Mouse (Mus musculus) limb, embryonic 11.5 days (tissue): ENCODE results near the gene Mdk. TPM values are rescaled to one million over a fixed set of nuclear protein-coding genes. Genes with fewer than 3 reads are reported as not detected.

Experiments used
- ATAC-seq: fragments of 200-750 bp; cut with Nextera tagmentation; 2 replicates; pipeline ENCODE4 v1.8.0; 2017; ENCODE audit warnings: low read depth; ENCODE audit not compliant: insufficient number of reproducible peaks, low FRiP score, low TSS enrichment
- DNase-seq: peaks from one replicate; pipeline ENCODE4 v3.0.0-alpha.2; 2015; ENCODE audit warnings: low spot score
- H3K27ac ChIP-seq: fragments of 300-500 bp; sonication (generic); replicated peaks from 2 replicates; pipeline ENCODE4 v1.5.1; 2014; ENCODE audit warnings: low read depth, mild to moderate bottlenecking, low read length
- H3K27me3 ChIP-seq: fragments of 300-500 bp; sonication (generic); 2 replicates; pipeline ENCODE4 v1.6.1; 2014; ENCODE audit warnings: mild to moderate bottlenecking, low read length, mixed read lengths; ENCODE audit not compliant: control insufficient read depth, insufficient read depth
- H3K36me3 ChIP-seq: fragments of 300-500 bp; sonication (generic); 2 replicates; pipeline ENCODE4 v1.6.1; 2014; ENCODE audit warnings: mild to moderate bottlenecking, low read length, moderate library complexity, mixed read lengths; ENCODE audit not compliant: control insufficient read depth, insufficient read depth
- H3K4me1 ChIP-seq: fragments of 300-500 bp; sonication (generic); 2 replicates; pipeline ENCODE4 v1.6.1; 2014; ENCODE audit warnings: low read length, mixed read lengths; ENCODE audit not compliant: control insufficient read depth, insufficient read depth
- H3K4me2 ChIP-seq: fragments of 300-500 bp; sonication (generic); 2 replicates; pipeline ENCODE4 v1.6.1; 2014; ENCODE audit warnings: low read depth, mild to moderate bottlenecking, moderate library complexity; ENCODE audit not compliant: severe bottlenecking
- H3K4me3 ChIP-seq: fragments of 300-500 bp; sonication (generic); 2 replicates; pipeline ENCODE4 v1.5.1; 2014; ENCODE audit warnings: low read depth, low read length
- H3K9ac ChIP-seq: fragments of 300-500 bp; sonication (generic); 2 replicates; pipeline ENCODE4 v1.6.1; 2014; ENCODE audit warnings: mild to moderate bottlenecking, low read length
- H3K9me3 ChIP-seq: fragments of 300-500 bp; sonication (generic); 2 replicates; pipeline ENCODE4 v1.6.1; 2016; ENCODE audit warnings: low read length; ENCODE audit not compliant: control insufficient read depth
- WGBS: fragments of 180-500 bp; shearing (Covaris S2); extraction: QIAGEN DNeasy Blood & Tissue Kit; methylation state at CpG from one replicate; pipeline ENCODE4 v1.1.7; 2014; 5-methylcytosine and 5-hydroxymethylcytosine counted together
- polyA plus RNA-seq: library from polyadenylated mRNA; unstranded; fragments of >200 nt; fragmentation: Nextera tagmentation; extraction: Ambion mirVana; gene quantifications from 2 replicates; pipeline ENCODE4 v1.2.1, GENCODE M21; 2014

Mdk gene
- polyA plus RNA-seq, 1 experiment from 2014 or later, result 2,452 TPM

DNA sequence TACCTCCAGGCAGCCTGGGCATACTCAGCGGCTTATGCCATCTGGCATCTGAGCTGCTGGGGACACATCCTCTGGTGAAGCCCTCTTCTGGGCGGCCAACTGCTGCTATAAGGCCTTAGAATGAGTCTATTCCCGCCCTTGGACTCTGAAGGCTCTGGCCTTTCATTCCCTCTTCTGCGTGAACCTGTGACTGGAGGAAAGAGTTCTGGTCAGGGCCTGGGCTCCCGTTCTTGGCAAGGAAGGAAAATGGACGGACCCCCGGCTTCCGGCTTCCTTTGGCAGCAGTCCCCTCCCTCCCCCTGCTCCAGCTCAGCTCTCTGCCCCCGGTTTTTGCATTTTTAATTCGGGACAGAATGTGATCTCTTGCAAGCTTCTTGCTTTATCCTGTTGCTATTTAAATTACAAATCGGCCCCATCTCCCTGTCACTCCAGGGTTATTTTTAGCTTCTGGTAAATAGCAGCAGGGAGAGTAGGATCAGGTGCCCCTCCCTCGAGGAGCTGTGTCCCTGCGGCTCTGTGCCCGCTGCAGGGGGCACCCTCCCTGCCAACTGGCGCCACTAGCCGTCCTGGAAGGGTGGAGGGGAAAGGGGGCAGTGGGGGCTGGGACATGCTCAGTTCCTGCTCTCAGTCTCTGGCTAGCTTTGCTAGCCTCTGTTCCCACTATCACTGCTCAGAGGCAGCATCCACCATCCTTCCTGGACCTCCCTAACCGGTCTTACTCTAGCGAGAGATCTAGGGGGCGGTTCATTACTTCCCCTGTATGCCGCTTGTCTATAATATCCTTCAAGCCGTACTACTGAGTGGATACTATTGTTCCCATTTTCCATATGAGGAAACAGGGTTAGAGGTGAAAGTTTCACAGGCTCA lies 39.4 kb upstream of the Mdk start:
- 24% methylated on average over 21 of the region's 21 CpGs for WGBS
- Histone ChIP-seq H3K4me1 (peaks cover 10% of the 10 kb centered on the region), H3K36me3 (no peaks in the 10 kb centered on the region), H3K4me2 (no peak overlapping the region), H3K9me3 (no peaks in the 10 kb centered on the region), H3K27ac (no peak overlapping the region; the same call in 1 of the 2 replicates), H3K9ac (0 out of 2 replicates have a peak overlapping the region, but pooled peaks have one; percentile 17), H3K27me3 (peaks cover 21% of the 10 kb centered on the region), H3K4me3 (no peak overlapping the region)
- ATAC-seq (no peak), DNase-seq (no peak)

DNA sequence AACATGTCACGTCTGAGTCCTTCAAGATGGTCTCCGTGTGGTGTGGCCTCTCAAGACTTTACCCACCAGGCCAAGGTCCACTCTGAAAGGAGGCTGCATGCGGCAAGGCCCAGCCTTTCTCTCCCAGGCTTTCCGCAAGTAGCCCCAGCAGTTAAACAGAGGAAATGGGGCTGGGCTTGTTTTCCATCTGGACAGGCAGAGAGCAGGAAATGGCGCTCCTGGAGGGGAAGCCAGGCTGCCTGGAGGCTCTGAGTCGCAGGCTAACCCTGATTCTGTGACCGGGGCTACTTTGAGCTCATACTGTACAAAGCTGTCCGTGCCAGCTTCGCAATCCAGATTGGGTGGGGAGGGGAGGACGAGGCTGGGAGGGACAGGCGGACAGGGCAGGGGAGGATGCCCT lies 35.9 kb upstream of the Mdk start:
- Histone ChIP-seq H3K4me1 (peaks cover 12% of the 10 kb centered on the region), H3K27me3 (no peaks in the 10 kb centered on the region), H3K4me2 (no peak overlapping the region), H3K9me3 (no peaks in the 10 kb centered on the region), H3K9ac (no peak overlapping the region; the same call in 1 of the 2 replicates), H3K4me3 (no peak overlapping the region), H3K36me3 (no peaks in the 10 kb centered on the region), H3K27ac (peak overlapping the region; percentile 61)
- ATAC-seq (no peak), DNase-seq (peak; percentile 58)
- 48% methylated on average over 11 of the region's 11 CpGs for WGBS

DNA sequence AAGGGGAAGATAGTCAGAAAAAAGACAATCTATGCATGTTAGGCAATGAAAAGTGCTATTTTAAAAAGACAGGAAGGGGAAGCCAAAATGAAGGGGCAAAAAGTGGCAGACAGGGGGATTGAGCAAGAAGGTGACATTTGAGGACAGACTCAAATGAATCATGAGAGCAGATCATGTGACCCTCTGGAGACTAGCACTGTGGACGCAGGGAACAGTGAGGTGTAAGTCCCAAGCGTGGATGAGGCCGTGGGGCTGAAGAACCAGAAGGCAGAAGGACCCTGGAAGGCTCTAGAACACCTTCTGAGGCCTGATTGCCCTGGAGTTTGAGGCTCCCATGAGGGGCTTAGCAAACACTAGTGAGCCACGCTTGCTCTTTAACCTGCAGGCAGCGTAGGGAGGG lies 34.3 kb upstream of the Mdk start:
- Histone ChIP-seq H3K9me3 (no peaks in the 10 kb centered on the region), H3K4me1 (peaks cover 21% of the 10 kb centered on the region), H3K9ac (peak overlapping the region; percentile 0; the same call in 1 of the 2 replicates), H3K36me3 (no peaks in the 10 kb centered on the region), H3K27me3 (no peaks in the 10 kb centered on the region), H3K4me2 (no peak overlapping the region), H3K4me3 (no peak overlapping the region), H3K27ac (no peak overlapping the region)
- no peak for ATAC-seq
- 88% methylated on average over 5 of the region's 5 CpGs for WGBS
- no peak for DNase-seq

DNA sequence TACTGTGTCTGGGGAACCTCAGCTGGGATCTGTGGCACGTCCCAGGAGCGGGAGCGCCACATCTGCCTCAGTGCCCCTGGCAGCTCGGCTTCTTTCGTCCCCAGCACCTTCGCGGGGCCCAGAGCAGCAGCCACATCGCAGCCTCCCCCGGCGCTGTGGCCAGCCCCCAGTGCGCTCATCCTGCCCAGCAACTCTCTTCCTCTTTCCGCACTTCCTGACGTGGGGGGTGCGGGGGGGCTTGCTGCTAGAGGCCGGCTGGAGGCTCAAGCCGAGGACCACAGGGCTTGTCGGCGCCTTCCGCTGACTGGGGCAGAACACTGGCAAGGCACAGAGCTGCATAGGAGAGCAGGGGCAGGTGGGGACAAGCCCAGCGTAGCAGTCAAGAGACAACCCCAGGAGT lies 33.3 kb upstream of the Mdk start:
- peak overlapping the region; percentile 10; the same call in 1 of the 2 replicates for H3K27ac ChIP-seq
- peak overlapping the region; percentile 2; the same call in 1 of the 2 replicates for H3K4me3 ChIP-seq
- H3K27me3 ChIP-seq, result no peaks in the 10 kb centered on the region
- DNase-seq (no peak), ATAC-seq (no peak)
- H3K4me1 ChIP-seq, result peaks cover 21% of the 10 kb centered on the region
- H3K36me3 ChIP-seq, result no peaks in the 10 kb centered on the region
- peak overlapping the region; percentile 24; the same call in 1 of the 2 replicates for H3K4me2 ChIP-seq
- WGBS, result 11% methylated on average over 20 of the region's 20 CpGs
- H3K9me3 ChIP-seq, result no peaks in the 10 kb centered on the region
- H3K9ac ChIP-seq, result peak overlapping the region; percentile 39; the same call in 1 of the 2 replicates

DNA sequence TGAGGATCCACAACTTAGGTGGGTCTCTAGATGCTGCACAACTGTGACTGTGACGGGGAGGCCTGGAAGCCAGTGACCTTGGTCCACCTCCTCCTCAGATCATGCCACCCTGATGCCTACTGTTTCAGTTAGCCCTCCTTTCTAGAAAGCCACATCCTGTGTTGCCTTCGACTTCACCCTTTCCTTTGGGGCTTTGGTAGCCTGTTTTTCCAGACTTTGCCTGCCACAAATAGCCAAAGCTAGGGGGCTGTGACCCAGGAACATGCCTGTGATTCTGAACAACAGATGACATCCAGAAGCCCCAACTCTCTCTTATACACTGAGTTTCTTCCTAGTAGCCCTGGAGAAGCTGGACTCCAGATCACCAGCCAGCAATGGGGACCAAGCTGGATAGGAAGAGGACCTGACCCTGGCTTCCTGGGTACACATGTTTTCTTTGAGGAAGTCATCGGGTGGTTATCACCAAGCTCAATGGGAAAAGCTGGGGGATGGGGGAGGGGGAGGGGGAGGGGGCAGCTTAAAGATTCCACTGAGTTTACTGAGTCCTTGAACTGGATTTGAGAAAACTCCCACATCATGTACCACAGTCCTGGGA lies 32.6 kb upstream of the Mdk start:
- peak overlapping the region; percentile 2; the same call in 1 of the 2 replicates for H3K4me3 ChIP-seq
- H3K27me3 ChIP-seq, result no peaks in the 10 kb centered on the region
- ATAC-seq, result no peak
- no peaks in the 10 kb centered on the region for H3K9me3 ChIP-seq
- no peak for DNase-seq
- peaks cover 21% of the 10 kb centered on the region for H3K4me1 ChIP-seq
- no peak overlapping the region for H3K4me2 ChIP-seq
- no peak overlapping the region for H3K9ac ChIP-seq
- WGBS, result 75% methylated on average over 3 of the region's 3 CpGs
- no peaks in the 10 kb centered on the region for H3K36me3 ChIP-seq
- H3K27ac ChIP-seq, result peak overlapping the region; percentile 30; the same call in 1 of the 2 replicates

DNA sequence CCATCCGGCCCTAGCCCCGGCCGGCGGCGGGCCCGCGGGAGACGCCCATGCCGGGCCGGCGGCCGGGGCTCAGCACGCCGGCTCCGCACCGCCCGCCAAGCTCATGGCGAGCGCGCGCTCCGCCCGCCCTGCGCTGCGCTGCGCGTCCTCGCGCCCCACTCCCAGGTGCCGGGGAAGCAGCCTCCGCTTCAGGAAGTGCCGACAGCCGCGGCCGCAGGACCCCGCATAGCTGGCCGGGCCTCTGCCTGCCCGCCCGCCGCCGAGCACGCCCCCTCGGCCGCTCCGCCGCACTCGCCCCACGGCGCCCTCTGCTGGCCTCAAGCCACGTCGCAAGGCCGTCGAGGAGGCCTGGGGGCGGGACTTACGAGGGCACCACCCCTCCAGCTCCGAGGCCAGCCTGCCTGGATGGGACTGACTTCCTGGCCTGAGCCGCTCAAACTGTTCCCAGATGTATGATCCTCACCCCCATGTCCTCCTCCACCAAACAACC lies 31.4 kb upstream of the Mdk start:
- Histone ChIP-seq H3K4me1 (peaks cover 21% of the 10 kb centered on the region), H3K9me3 (no peaks in the 10 kb centered on the region), H3K4me2 (peak overlapping the region; percentile 90), H3K4me3 (peak overlapping the region; percentile 89), H3K27ac (peak overlapping the region; percentile 56; the same call in 1 of the 2 replicates), H3K27me3 (no peaks in the 10 kb centered on the region), H3K9ac (peak overlapping the region; percentile 87), H3K36me3 (no peaks in the 10 kb centered on the region)
- WGBS, result under 1% methylated on average over 38 of the region's 57 CpGs
- ATAC-seq (peak; percentile 90), DNase-seq (peak; percentile 98)

DNA sequence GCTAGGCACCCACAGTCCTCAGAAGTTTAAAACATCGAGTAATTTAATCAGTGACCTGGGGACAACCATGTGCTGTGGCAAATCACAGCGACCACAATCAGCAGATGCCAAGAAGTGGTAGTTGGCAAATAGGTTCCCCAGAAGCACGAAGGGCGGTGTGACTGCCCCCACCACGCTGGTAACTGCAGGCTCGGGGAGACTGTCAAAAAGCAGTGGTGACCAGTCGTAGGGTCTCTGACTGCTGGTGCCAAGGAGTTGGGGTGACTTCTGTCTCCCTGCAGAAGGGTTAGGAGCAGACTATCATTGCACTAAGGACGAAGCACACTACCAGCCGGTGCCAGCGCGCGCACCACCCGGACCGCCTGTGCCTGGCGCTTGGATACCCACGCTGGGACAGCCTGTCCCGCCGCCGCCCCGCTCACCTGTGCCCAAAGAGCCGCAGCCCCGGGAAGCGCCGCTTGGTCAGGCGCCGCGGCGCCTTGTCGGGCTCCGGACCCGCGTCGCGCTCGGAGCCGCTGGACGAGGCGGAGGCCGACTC lies 30.8 kb upstream of the Mdk start:
- DNase-seq (peak; percentile 61), ATAC-seq (peak; percentile 33)
- under 1% methylated on average over 39 of the region's 39 CpGs for WGBS

More for the DNA sequence above, 30.8 kb upstream of the Mdk start:
- Histone ChIP-seq H3K27me3 (no peaks in the 10 kb centered on the region), H3K9me3 (no peaks in the 10 kb centered on the region), H3K4me2 (peak overlapping the region; percentile 90), H3K4me1 (peaks cover 21% of the 10 kb centered on the region), H3K27ac (peak overlapping the region; percentile 56; the same call in 1 of the 2 replicates), H3K9ac (peak overlapping the region; percentile 87), H3K36me3 (no peaks in the 10 kb centered on the region), H3K4me3 (peak overlapping the region; percentile 89)
